Mouse (Mus musculus) right cerebral cortex, postnatal 14 days (tissue): ENCODE measurements around the gene Tpbgl.

Experiments
- DNase-seq: peaks from one replicate; pipeline ENCODE4 v3.0.0; 2022

Gene Tpbgl

GRCm38 (mm10) chr7:99626376-99627270, at the start of gene Tpbgl:
TSS of gene Tpbgl (minus strand) at chr7:99627103.
- peak; percentile 42 for DNase-seq

- no peak for DNase-seq
Measured at GRCm38 (mm10) chr7:99674890-99675289, 48.0 kb upstream of the Tpbgl start.

GRCm38 (mm10) chr7:99674209-99674608, 47.3 kb upstream of the Tpbgl start:
- DNase-seq = no peak

DNA sequence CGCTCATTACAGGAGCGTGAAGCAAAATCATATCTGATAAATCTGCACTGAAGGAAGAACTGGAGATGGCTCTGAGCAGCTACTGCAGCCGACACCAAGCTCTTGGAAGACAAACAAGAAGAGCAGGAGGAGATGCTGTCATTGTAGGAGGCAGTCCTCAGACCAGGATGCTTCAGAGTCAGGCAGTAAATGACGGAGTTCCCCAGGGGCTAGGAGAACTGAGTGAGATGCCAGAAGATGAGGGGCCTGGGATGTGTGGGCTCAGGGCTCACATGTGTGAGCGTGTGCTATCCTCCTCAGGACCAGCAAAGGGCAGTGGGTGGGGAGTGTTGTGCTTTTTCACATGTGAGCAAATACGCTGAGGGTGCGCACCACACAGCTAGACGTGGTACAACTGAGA, 46.3 kb upstream of the Tpbgl start:
- DNase-seq = no peak

- DNase-seq = no peak
Measured at GRCm38 (mm10) chr7:99671544-99672435, 44.9 kb upstream of the Tpbgl start.

GRCm38 (mm10) chr7:99670915-99671314, 44.0 kb upstream of the Tpbgl start:
- DNase-seq = no peak

DNA sequence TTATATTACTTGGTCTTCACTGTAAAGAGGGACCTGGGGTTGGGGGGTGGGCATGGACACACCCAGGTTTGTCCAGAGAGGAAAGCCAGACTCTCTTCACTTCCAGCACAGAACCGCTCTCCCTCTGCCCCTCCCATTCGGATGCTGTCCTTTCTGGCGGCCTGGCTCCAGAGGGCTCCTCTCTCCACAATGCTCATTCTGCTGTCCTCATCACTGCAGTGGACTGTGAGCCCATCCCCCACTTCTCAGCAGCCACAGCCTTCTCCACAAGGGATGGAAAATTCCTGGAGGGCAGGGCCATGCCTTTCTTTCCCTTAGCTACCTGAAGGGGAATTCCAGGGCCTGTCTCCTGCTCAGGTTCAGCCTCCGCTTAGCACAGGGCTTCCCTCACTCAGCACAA, 41.9 kb upstream of the Tpbgl start:
- DNase-seq = no peak

DNA sequence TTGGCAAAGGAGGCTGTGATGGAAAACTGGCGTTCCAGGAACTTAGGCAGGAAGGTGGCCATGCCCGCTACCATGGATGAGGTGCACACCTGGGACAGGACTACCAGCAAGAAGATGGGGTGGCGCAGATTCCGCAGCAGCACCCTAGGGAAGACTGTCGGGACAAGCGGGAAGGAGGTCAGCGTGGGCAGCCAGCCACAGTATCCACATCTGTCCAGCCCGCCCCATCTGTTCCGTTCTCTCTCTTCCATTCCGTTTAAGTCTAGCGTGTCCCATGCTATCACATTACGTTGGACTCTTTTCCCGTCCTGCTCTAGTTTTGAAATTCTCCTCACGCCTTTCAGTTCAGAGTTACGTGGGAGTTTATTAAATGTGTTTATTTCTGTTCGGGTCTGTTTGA, 40.2 kb upstream of the Tpbgl start:
- DNase-seq = no peak

- no peak for DNase-seq
Measured at GRCm38 (mm10) chr7:99665731-99666452, 39.0 kb upstream of the Tpbgl start.

DNA sequence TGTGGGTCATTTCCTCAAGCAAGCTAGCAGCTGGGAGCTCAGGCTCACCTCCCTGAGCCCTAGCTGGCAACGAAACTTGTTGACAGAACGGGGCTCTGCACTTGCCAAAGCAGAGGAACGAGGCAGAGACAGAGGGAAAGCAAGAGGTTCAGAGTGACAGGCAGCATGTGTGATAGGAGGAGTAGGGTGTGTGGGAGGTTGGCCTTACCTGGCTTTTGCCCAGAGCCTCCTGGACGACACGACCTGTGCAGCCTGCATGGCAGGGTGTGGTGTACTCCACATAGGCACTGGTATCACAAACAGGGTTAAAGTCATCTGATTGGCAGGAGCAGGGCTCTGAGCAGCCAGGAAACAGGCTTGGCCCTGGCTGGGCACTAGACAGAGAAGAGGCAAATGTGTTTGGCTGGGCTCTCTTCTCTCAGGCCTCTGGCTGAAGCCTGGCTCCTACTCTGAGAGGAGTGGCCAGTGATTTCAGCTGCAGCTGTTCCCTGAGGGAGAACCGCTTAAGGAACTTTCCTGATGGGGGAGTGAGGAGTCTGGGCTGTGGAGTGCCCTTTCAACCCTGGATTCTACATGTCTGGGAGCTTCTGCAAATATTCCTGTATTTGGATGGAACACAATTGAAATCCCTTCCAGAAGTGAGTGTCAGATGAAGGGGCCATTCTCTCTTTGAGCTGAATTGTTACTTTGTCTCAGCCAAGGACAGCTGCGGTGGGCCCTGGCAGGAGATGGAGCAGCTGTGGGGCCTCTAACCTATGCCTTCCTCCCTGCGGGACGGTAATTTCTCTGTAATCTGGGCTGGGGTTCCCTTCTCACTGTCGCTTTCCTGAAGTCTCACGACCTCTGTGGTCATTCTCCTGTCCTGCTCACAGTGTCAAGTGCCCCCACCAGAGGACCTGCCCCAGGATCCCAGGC, 37.9 kb upstream of the Tpbgl start:
- no peak for DNase-seq

GRCm38 (mm10) chr7:99663507-99664220, 36.8 kb upstream of the Tpbgl start:
- DNase-seq = no peak

DNA sequence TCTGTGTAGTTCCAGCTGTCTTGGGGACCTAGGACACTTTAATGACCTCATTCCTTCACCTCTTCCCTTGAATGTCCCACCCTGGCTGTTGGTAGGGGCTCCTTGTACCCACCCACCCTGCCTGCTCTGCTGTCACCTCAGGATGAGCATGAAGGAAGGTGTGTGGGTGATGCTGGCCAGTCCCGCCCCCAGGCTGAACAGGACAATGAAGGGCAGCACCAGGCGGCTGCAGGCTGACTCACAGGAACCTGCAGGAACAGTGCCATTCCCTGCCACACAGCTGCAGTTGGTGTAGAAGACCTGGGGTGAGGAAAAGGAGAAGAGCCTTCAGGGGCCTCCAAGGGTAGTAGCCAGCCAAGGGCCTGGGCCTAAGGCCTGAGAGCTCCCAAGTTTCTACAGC, 35.4 kb upstream of the Tpbgl start:
- DNase-seq = no peak

DNA sequence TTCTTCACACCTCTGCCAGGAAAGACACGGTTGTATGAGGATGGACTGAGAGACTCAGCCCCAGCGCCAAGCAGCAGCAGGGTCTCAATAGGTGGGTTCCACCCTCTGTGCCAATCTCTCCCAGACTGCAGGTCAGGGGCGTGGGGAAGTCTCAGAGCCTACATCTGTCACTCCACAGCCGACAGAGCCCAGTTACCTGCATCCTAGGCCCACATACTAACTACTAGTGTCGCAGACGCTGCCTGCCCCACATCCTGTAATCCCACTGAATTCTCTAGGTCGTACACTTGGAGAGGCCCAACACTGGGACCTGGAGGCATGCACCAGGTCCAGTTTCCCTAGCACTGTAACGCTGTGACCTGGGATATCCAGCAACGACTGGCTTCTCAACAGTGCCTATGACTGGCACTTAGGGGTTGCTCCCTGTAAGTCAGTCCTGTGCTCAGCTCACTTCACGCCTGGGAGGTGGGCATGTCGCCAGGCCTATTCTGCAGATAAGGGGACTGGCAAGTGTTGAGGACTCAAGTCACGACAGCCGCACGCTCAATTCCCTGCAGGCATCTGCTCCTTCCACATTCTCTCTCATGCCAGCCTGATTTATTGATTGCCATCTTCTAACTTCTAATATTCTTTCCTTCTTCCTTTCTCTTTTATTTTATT, 34.8 kb upstream of the Tpbgl start:
- peak; percentile 45 for DNase-seq

DNA sequence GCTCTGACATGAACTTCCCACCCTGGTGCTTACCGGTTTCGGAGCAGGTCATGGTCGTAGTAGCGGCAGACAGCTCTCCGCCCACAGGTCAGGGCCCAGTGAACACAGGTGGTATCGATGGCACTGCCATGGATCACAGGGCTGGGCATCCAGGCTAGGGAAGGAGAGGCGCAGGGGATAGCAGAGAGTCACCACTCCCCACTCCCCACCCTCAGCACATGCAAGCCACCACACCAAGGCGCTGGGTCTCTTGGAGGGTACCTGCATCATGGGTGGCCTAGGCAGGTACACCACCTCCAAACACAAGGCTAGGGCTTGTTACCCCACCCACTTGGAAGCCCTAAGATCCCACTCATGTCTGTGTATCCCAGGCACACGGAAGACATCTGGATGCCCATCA, 34.2 kb upstream of the Tpbgl start:
- DNase-seq = no peak

GRCm38 (mm10) chr7:99659379-99660029, 32.6 kb upstream of the Tpbgl start:
- peak; percentile 85 for DNase-seq

- DNase-seq = no peak
Measured at GRCm38 (mm10) chr7:99654244-99654643, 27.3 kb upstream of the Tpbgl start.

DNA sequence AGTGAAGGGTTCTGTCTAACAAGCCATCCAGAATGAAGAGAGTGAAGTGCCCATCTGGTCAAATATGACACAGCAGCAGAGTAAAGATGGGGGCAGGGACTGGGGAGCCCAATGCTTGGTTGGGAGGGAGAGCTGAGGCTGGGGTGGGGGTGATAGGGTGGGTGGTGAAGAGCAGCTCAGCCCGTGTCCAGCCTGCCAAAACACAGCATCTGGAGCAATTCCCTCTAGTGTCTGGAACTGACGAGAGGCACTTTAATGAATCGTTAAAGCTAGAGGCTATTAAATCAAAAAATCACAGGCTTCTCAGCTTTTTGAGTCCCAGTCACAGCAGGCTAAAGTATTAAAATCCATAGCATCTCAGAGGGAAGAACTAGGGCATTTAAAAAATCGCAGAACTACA, 22.7 kb upstream of the Tpbgl start:
- no peak for DNase-seq

DNA sequence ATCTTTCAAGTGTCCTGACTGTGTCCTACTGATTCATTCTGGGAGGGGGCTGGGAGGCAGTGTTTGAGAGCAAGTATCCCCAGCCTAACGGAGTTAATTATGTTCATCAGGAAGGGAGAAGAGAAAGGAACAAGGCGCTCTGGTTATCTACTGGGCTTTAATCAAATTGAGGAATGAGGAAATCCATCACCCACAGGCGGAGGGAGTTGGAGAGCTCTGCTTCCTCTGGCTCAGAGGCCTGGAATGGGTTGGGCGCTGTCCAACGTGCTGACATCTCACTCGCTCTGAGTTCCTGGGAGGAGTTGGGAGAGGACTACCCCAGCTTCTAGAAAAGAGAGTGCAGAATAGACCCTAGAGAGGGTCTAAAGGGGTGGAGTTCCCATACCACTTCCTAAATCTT, 21.7 kb upstream of the Tpbgl start:
- DNase-seq = no peak

DNA sequence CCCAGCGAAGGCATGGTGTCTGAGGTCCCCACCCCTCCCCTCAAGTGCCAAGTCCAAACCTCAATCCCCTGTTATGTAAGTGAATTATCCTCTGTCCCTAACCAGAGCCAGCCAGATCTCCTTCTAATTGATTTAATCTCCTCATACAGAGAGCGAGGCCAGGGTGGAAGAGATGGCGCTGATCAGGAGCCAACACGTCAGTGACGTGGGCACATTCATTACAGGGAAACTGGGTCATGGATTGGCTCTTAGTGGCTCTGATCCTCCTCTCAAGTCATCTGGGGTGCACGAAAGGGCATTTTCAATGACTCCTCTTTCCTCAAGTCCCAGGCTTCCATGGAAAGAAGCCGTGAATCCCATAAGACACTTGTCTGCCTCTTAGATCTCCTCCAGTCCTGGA, 17.8 kb upstream of the Tpbgl start:
- no peak for DNase-seq

DNA sequence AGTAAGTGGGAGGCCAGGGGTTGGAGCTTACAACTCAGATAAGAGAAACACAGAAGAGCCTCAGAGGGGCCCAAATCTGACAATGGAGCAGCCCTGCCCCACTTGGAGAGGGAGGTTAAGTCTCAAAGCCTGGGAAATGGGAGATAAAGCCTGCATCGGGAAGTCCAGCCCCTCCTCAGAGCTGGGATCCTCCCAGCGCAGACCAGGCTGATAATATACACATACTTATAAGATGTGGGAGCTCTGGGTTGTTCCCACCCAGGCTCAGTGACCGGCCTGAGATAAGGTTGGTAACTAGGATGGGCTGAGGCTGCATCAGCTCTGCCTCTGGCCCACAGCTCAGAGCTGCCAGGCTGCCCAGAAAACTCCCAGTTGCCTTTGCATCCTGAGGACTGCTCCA, 15.2 kb upstream of the Tpbgl start:
- DNase-seq = no peak
